Mouse (Mus musculus) ovary, adult 18-20 months (tissue): ENCODE measurements around the gene Cdk14.
"Not testable (repeated sequence)": the region's sequence is repeated elsewhere in the genome, so short reads cannot be mapped to it uniquely, and the experiment has no call there.

Experiments used
- DNase-seq: peaks from one replicate; pipeline ENCODE4 v3.0.0; 2022; ENCODE audit warnings: low spot score, mixed read lengths

The Cdk14 gene

DNA sequence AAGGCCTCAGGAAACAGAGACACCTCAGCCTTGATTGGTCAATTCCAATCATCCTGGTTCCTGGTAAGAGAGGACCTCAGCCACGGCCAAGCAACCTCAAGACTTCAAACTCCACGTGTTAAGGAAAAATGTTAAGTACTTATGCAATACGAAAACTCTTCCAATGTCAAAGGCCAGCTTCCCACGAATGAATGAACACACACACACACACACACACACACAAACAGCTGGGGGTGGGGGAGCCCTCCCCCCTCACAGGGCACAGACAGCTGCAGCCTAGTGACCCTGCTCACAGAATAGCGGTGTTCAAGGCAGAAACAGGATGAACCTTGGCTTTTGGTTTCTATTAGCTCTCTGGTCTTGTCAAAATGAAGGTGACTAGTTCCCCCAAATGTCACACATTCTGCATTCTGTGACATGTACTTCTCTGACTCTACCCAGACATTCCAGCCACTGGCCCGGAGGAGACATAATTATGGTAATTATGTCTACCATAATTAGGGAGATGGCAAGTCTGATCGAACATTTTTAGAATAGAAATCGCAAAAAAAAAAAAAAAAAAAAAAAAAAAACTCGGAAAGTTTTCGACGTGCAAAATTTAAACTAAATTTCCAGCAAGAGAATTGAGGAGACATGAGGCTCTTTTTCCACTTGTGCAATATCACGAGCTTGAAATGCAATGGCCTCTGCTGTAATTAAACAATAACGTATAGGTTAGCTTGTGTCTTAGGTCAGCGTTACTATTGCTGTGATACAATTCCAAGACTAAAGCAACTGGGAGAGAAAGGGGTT, 54.6 kb downstream of the Cdk14 start:
- DNase-seq: no peak

DNA sequence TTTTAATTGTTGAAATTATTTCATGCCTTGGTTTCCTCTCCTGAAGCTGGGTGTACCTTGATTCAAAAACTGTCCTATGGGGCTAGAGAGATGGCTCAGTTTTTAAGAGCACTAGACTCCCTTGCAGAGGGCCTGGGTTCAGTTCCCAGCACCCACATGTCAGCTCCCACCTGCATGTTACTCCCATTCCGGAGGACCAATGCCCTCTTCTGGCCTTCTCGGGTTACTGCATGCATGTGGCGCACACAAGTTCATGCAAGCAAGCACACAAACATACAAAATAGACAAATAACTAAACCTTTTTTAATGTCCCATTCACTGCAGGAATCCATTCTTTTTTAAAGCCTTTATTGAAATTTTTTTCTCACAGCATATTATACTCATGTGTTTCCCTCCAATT, 58.4 kb downstream of the Cdk14 start:
- no peak for DNase-seq

DNA sequence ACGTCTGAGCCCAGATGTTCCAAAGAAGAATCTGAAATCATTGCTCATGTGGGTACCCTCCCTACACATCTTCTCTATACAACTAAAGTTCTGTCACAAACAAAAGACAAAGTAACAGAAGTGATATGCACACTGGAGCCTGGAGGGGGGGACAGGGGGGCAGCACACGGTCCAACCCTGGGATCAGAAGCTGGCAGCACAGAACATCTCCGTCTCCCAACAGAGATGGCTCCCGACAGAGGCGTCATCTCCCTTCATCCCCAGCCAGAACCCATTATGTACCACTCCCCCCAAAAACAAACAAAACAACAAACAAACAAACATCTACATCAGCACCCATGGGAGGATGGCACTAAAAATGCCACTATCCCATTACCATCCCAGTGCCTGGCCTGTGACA, 59.8 kb downstream of the Cdk14 start:
- no peak for DNase-seq

DNA sequence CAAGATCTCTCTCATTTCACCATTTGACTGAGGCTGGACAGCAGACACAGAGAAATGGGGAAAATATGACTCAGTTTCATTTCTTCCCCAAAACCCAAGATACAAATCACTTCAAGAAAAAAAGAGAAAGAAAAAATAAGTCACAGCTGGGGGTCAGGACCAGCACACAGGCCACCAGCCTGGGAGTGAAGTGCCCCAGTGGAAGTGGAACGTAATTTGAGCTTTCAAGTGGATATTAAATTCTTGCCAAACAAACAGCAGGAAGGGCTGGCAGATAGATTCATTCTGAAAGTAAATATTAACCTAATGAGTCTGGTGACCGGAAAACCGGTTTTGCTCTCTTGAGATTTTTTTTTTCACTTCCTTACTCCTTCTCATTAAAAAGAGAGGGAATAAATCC, 60.2 kb downstream of the Cdk14 start:
- no peak for DNase-seq

DNA sequence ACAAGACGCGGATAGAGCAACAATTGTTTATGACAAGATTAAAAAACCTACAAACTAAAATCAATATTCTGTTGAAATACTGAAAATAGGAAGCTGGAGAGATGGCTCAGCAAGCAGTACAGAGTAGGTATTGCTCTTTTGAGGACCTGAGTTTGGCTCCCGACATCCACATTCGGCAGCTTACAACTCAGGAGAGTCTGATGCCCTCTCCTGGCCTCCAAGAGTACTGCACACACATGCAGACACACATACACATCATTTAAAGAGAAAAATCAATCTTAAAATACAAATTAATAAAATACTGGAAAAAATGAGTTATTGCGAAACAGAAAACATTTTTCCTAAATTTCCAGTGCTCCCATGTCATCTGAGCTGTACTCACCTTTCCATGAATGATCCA, 60.7 kb downstream of the Cdk14 start:
- no peak for DNase-seq

DNA sequence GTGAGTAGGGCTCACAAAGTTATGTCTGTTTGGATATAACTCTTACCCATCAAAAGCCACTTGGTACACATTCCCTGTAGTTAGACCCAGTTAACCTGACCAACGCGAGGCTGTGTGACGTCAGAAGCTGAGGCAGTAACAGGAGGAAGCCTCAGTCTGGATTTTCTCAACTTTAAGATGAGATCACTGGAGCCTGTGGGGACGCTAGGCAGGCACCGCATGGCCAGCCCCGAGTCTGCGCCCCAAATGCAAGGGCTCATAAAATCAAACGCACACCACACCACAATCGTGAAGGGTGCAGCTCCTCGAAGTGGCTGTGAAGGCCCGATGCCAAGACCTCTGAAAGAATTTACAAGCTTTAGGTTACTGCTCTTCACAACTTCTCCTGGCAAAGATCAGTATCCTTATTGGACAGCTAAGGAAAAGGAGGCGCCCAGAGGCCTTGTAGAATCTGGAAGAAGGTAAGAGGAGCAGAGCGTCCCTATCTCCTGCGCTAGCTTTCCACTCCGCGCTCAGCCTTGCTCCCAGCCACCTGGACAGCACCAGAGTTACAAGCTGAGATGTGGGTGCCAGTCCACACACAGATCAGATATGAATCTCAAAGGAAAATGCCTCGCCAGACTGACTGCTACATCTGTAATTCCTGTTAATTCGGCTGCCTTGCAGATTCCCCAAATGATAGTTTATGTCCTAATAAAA, 61.9 kb downstream of the Cdk14 start:
- DNase-seq: no peak

DNA sequence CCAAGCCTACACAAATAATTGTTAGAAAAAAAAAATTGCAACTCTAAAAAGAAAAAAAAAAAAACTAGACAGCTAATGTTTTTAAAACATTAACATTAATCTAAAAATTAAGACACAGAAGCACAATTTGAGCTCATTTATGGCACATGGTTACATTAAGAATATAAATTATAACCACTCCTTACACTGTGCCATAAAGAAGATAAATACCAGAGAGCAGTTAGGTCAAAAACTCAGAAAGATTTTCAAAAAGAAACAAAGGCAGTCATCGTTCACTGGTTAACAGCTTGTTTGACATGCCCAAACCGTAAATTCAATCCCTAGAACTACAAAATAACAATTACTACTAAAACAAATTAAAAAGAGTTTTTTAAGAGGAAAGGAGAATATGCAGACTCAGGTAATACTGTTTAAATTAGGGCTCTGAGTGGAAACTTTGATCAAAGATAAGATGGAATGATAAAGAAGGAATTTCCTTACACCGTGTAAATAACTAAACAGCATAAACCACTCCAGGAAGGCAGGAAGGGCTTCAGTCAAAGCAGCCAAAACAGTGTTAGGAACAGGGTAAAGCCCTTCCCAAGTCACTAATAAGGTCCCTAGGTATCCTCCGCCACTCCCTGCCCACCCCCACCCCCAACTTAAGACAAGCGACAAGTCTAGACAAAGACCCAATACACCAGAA, 65.3 kb downstream of the Cdk14 start:
- no peak for DNase-seq

DNA sequence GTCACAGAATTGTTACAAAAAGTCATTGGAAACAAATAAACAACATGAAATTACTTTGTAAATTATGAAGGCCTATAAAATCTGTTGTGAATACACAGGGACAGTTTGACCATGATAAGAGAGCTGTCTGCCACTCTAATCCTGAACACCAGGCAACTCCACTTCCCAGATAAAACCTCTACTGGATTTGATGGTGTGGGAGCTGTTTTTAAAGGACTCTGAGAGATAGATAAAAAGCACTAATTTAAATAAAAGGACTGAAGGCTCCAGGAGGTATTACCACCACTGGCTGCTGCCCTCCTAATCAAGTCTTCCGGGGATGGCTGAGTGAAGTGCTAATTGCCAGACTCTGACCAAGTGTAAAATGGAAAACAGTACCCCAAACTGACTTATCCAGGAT, 66.2 kb downstream of the Cdk14 start:
- no peak for DNase-seq

DNA sequence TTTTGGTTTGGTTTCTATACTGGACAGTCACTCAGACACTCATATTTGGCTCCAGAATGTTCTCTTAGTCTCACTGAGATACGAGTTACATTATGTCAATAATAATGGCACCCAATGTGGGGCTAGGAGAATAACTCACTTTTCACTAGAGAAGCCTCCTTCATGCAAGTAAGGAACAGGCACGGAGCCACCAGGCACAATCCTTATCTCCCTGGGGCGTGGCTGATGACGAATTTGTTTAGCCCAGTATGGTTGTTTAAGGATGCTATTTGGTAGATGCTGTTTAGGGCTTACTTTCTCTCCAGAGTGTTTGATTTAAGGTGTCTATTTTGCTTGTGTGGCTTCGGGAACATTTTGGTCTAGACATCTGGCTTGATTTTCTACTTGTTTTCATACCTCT, 75.5 kb downstream of the Cdk14 start:
- no peak for DNase-seq

DNA sequence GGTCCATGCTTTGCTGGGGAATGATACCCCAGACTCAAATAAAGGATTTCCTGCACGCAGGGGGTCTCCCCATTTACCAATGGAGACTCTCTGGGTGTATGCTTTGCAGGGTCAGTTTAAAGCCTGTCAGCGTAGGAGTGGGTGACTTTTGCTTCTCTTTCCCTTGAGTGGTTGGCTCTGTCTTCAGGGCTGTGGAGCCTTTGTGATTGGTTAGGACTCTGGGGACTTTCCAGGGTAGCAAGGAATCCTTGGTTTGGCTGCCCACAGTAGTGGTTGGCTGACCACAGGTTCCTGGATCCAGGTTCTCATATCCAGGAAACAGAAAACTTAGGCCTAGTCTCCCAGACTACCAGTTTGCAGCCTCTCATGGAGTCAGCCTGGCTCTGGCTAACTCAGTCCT, 76.4 kb downstream of the Cdk14 start:
- no peak for DNase-seq

DNA sequence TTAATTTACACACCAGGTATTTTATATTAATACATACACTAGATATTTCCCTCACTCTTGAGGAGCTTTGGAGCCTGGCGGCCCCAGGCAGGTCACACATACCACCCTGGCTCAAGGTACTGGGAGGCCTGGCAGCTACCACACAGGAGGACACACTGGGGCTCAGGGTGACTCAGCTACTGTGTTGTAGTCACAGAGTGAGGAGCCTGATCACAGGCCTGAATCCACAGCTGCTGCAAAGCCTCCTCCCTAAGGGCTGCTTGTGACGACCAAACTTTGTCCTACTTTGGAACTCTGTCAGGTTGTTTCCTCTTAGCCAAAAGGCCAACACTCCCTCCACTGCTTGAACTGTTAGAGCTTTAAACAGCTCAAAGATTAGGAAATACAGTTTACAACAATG, 76.8 kb downstream of the Cdk14 start:
- DNase-seq: no peak

DNA sequence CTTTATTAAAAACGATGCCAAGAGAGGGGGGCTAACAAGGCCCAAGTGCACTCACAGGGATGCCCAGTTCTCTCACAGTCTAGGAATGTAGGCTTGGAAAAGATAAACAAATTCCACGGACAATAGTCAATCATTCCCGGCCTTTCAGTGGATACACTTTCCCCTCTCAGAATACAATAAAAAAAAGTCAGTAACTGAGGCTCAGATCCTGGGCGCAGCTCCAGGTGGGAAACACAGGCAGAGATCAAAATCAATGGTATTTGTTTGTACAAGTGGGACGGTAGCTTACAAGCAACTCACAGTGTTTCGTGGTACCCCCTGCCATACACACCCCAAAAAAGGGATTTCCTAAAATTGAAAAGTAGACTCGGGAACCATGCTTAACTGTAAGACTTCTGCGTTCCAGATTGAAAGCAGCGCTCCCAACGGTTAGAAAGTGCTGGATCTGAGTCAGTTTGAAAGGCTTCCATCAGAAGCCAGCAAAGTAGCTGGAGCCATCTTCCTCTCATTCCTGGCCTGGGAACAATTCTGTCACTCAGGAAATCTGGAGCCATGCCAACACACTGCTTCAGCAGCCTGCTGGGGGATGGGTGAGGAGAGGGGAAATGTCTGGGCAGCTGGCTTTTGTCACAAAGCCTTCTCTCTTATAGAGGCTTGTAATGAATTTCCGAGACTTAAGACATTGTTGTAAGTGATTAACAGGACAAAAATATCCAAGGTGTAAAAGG, 77.5 kb downstream of the Cdk14 start:
- no peak for DNase-seq

DNA sequence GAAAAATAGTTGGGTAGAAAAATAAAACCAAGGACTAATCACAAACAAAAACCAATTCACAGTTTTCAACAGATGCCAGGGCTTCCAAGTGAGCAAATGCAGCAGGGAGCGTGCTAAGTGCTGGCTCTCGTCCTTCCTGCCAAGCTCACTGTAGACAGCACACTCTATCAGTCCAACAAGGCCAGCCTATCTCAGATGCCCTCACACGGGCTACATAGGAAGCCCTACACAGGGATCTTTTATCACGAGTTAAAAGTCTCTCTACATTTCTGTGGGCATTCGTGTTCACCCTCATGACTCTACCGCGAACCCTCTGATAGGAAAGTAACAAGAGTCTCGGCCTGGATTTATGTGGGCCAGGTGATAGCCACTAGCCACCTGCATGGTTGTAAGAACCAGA, 78.5 kb downstream of the Cdk14 start:
- no peak for DNase-seq

DNA sequence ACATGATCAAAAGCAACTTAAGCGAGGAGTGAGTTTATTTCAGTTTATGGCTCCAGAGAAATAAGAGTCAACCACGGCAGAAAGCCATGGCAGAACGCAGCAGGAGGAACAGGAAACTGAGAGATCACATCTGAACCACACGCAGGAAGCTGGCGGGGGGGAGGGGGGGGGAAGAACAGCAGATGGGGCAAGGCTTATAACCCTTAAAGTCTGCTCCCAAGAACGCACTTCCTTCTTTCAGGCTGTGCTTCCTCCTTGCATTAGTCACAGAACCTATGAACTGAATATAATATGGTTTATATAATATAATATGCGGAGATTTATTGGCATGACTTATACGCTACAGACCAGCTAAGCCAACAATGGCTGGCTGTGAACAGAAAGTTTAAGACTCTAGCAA, 86.2 kb downstream of the Cdk14 start:
- no peak for DNase-seq

DNA sequence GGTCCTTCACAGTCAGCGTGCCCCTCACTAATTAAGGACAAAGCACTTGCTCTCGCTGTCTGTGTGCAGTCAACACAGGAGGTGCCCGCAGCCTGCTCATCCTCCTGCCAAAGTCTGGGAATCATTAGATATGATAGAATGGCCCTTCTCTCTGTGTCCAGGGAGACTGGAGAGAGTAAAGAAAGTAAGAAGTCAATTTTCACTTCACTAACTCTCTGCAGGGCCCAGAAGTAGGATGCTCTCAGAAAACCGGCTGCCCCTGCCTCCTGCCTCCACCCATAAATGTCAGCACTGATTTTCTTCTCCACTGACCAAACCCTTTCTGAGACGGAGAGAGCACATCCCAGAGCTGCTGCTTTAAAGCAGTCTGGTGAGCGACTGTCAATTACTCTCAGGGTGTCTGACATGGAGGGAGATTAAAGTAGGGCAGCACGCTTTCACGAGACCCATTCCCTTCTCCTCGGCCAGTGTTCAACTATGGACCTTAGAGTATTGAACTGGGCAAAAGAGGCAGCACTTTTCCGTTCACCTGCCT, 89.1 kb downstream of the Cdk14 start:
- DNase-seq: no peak

DNA sequence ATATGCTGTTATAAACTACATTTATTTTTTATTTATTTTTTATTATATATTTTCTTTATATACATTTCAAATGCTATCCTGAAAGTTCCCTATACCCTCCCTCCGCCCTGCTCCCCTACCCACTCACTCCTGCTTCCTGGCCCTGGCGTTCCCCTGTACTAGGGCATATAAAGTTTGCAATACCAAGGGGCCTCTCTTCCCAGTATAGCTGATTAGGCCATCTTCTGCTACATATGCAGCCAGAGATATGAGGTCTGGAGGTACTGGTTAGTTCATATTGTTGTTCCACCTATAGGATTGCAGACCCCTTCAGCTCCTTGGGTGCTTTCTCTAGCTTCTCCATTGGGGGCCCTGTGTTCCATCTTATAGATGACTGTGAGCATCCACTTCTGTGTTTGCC, 91.1 kb downstream of the Cdk14 start:
- DNase-seq: not testable (repeated sequence)

DNA sequence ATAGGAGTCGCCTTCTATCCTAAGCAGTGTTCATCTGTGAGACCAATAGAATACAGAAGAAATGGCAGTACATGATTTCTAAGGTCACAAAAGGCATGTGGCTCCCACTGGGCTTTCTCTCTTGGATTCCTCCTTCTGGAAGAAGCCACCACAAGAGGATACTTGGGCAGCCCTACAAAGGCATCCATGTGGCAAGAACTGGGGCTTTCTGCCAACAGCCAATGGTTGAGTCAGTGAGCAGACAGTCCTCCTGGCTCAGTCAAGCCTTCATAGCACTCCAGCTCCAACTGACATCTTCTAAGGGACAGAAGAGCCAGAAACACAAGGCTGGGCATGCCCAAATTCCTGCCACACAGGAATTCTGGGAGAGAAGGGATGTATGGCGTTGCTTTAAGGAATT, 93.4 kb downstream of the Cdk14 start:
- DNase-seq: no peak

DNA sequence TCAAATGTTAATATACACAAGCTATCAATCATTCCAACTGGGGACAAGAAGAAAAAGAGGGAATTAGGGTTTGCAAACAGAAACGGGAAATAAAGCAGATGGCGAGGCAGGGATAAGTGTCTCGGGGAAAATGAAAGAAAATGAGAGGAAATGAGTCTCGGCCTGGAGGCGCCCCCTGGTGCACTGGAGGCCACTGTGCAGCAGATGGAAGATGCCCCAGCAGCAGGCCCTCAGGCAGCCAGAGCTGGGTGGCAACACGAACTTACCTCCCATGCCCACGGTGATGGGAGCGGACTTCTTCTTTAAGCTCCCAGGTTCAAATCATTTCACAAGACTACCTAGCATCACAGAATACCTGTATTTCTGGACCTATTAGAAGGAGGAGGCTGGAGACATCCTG, 97.4 kb downstream of the Cdk14 start:
- no peak for DNase-seq

DNA sequence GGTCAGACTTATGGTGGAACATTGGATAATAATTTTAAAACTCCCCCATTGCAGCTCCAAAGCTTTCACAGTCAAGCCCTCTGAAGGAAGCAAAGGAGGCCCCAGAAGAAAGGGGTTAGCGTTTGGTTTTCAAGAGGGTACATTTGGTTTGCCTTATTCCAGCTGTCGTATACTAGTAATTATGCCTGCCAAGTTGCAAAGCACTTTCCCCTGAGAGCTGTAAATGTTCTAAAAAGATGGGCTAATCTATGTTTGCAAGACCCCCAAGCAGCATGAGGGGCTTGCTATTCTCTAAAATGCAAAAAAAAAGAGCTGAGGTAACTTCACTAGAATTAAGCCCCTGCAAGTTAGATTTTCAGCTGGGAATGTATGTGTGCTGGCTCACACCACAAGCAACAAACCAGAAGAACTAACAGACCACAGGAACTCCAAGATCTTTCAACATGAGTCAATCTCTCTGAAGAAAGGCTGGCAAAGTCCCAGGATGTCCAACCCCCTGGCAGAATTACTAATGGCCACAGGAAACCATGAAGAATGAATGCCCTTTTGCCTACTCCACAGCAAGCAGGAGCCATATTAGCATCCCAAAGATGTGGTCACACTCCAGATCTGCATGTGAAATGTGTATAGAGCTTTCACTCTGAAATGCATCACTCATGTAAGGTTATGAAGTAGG, 99.5 kb downstream of the Cdk14 start:
- DNase-seq: no peak

DNA sequence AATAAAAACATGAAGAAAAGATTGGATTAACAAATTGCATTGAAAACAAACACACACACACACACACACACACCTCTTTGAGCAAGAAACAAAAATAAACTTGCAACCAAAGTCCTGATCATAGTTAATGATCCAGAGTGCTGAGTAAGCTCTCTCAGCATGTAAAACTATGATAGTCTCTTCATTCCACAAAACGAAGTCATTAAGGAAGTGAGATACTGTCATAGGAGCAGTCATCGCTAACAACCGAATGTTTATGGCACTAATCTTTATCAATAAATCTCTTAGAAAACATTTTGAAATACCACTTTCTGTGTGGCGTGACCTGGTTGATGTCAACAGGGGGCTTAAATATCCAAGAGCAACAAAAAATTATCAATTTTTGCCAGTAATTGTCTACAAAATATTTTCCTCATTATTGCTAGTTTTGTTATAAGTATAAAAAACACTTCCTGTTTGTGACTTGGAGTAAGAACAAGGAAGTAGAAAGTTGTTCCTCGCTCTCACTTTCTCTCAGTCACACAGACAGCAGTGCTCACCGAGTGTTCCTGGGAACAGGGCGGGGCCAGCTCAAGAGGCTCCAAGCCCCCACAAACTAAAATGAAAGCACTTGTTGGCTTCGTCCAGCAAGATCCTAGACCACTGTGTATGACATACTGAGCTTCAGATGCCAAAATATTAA, 100.1 kb downstream of the Cdk14 start:
- DNase-seq: no peak

DNA sequence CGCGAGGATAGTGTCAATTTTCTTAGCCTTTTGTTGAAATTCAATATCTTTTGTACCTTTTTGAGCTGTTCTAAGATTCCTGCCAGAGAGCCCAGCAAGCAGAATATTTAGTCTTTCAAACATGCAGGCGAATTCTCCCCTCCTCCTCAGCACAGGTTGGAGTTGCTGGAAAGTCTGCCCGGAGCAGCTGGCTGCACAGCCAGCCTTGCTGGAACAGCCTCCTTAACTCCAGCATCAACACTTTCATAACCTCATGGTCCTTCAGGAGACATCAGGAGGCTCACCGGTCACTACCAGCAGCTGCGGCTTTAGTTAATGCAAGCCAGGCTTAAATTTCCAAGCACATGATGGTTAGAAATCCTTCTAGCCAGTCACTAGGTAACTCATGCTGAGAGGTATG, 105.8 kb downstream of the Cdk14 start:
- DNase-seq: no peak
